Mouse (Mus musculus) ES-E14 (cell line): Measurements from ENCODE around the gene Blmh. TPM values are rescaled to one million over a fixed set of nuclear protein-coding genes. Genes with fewer than 3 reads are reported as not detected.

Source experiments
- DNase-seq: peaks from one replicate; pipeline ENCODE4 v3.0.0-alpha.2; 2013; ENCODE audit warnings: low read depth, low spot score
- H3K27ac ChIP-seq: 2 replicates; pipeline ENCODE4 v1.5.1; 2012; ENCODE audit warnings: low read depth, mild to moderate bottlenecking, low read length, moderate library complexity, mixed read lengths; ENCODE audit not compliant: poor library complexity, insufficient read depth, severe bottlenecking
- H3K36me3 ChIP-seq: 2 replicates; pipeline ENCODE4 v1.6.1; 2012; ENCODE audit warnings: mild to moderate bottlenecking, low read length, moderate library complexity, mixed read lengths; ENCODE audit not compliant: control insufficient read depth, poor library complexity, insufficient read depth, severe bottlenecking
- H3K4me1 ChIP-seq, 2 experiments: fragments of 150-350 bp in 1 of 2; sonication (generic) in 1 of 2; 2 replicates each; pipeline ENCODE4 v1.6.1; 2012; ENCODE audit warnings: low read length in 2 of 2, mild to moderate bottlenecking in 1 of 2, mixed read lengths in 1 of 2; ENCODE audit not compliant: control insufficient read depth in 2 of 2, insufficient read depth in 2 of 2, poor library complexity in 1 of 2
- H3K4me3 ChIP-seq, 2 experiments: fragments of 150-350 bp in 1 of 2; sonication (generic) in 1 of 2; 2 replicates each; pipeline ENCODE4 v1.5.1; 2012; ENCODE audit warnings: low read length in 2 of 2, low read depth in 1 of 2, mild to moderate bottlenecking in 1 of 2, mixed read lengths in 1 of 2; ENCODE audit not compliant: insufficient read depth in 1 of 2, poor library complexity in 1 of 2, severe bottlenecking in 1 of 2
- H3K9ac ChIP-seq: 2 replicates; pipeline ENCODE4 v1.6.1; 2012; ENCODE audit warnings: low read depth, mild to moderate bottlenecking, low read length, mixed read lengths; ENCODE audit not compliant: poor library complexity, insufficient read depth, severe bottlenecking
- H3K9me3 ChIP-seq: fragments of 150-350 bp; sonication (generic); 2 replicates; pipeline ENCODE4 v1.6.1; 2012; ENCODE audit warnings: low read depth, mild to moderate bottlenecking, low read length; ENCODE audit not compliant: control insufficient read depth, insufficient read depth
- CHD2 ChIP-seq: IDR thresholded peaks from 2 replicates; pipeline ENCODE4 v1.6.1; 2014; ENCODE audit warnings: mild to moderate bottlenecking, low read depth, low read length, inconsistent platforms
- HCFC1 ChIP-seq: IDR thresholded peaks from 2 replicates; pipeline ENCODE4 v1.6.1; 2012; ENCODE audit warnings: low read length, inconsistent platforms, borderline replicate concordance; ENCODE audit not compliant: insufficient read depth
- MAFK ChIP-seq: IDR thresholded peaks from 2 replicates; pipeline ENCODE4 v1.6.1; 2014; ENCODE audit warnings: mild to moderate bottlenecking, low read depth, low read length, inconsistent platforms; ENCODE audit not compliant: insufficient read depth
- ZC3H11A ChIP-seq: IDR thresholded peaks from 2 replicates; pipeline ENCODE4 v1.6.1; 2012; ENCODE audit warnings: low read depth, mild to moderate bottlenecking, inconsistent platforms, low read length, borderline replicate concordance
- ZNF384 ChIP-seq: IDR thresholded peaks from 2 replicates; pipeline ENCODE4 v1.6.1; 2012; ENCODE audit warnings: low read depth, low read length, inconsistent platforms
- in situ Hi-C, 2 experiments: fragments of 600-800 bp; cut with MboI; formaldehyde crosslinking; loops; one replicate each; pipeline ENCODE4 v1.15.1; 2025; ENCODE audit warnings: low sequenced_read_pairs in 2 of 2, inconsistent platforms in 1 of 2; ENCODE audit not compliant: unreplicated experiment in 2 of 2
- total RNA-seq: library from RNA; depleted of rRNA; stranded (reverse); fragments of 300-350 nt; gene quantifications from 2 replicates; pipeline ENCODE4 v1.2.3, GENCODE M21; 2012; rRNA removed

The Blmh gene
- total RNA-seq, 1 experiment = 98.8 TPM

- no peaks in the 10 kb centered on the region for H3K4me1 ChIP-seq
- TF ChIP-seq HCFC1 = no peak
- TF ChIP-seq CHD2 = no peak
- no peak for TF ChIP-seq ZC3H11A
- no peak for TF ChIP-seq MAFK
- TF ChIP-seq ZNF384 = no peak
Observed at GRCm38 (mm10) chr11:77031151-77031934, 106.7 kb downstream of the Blmh start.

More at GRCm38 (mm10) chr11:77031151-77031934, 106.7 kb downstream of the Blmh start:
- no peak for DNase-seq
- Histone ChIP-seq H3K4me3 (no peak overlapping the region), H3K27ac (no peak overlapping the region), H3K9ac (no peak overlapping the region), H3K9me3 (no peaks in the 10 kb centered on the region), H3K36me3 (no peaks in the 10 kb centered on the region)
- in situ Hi-C loops = no loop called here

Other genes starting within 250 kb of the Blmh start
- gene Trarg1, start 245.0 kb upstream of the Blmh start, total RNA-seq = 0.05 TPM in 1 of 2 replicates, not detected in the other
- gene Gosr1, start 161.2 kb upstream of the Blmh start, total RNA-seq = 10.9 and 18.3 TPM in 2 replicates
- gene Cpd, start 77.8 kb upstream of the Blmh start, total RNA-seq = 25.3 and 27.8 TPM in 2 replicates
- gene Tmigd1, start 22.6 kb upstream of the Blmh start, total RNA-seq = not detected in 2 replicates
- 0.37 and 0.54 TPM in 2 replicates for gene Slc6a4, start 73.8 kb downstream of the Blmh start, total RNA-seq
- 12.1 and 13.3 TPM in 2 replicates for gene Nsrp1, start 153.6 kb downstream of the Blmh start, total RNA-seq